Mouse (Mus musculus): Measurements from ENCODE around the gene Alkbh2. TPM values are rescaled to one million over a fixed set of nuclear protein-coding genes. Genes with fewer than 3 reads are reported as not detected.

The Alkbh2 gene
- polyA plus RNA-seq, 1 experiment: 5.2 TPM

DNA sequence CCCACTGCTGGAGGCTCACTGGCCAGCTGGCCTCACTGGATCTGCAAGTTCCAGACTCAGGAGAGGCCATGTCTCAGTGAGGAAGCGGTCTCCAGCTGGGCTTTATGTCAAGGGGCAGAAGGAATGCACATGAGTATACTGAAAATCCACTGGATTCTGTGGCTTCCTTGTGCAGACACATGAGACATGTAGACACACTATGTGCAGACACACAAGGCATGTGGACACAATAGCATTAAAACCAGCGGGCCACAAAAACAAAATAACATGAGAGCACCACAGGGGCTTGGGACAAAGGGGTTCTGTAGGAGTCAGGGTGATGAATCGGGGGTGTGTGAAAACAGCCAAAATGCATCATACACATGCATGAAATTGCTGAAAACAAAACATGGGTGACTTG lies 2.0 kb downstream of the Alkbh2 start:
- Histone ChIP-seq H3K36me3 (ENCODE audit: control insufficient read depth, insufficient read depth) (peaks cover 7% of the 10 kb centered on the region), H3K79me3 (ENCODE audit: low read depth) (no peaks in the 10 kb centered on the region), H3ac (ENCODE audit: control insufficient read depth, insufficient read length, low read depth) (no peak overlapping the region), H3K4me3 (ENCODE audit: insufficient read depth, poor library complexity, severe bottlenecking) (no peak overlapping the region), H3K79me2 (ENCODE audit: control insufficient read depth, insufficient read depth) (no peaks in the 10 kb centered on the region), H3K27me3 (ENCODE audit: control insufficient read depth, insufficient read depth, insufficient read length) (no peaks in the 10 kb centered on the region)
- TF ChIP-seq FOSL1 (IDR thresholded peaks at IDR 0.05; ENCODE audit: insufficient read depth, low read length, poor library complexity, severe bottlenecking): no peak
- TF ChIP-seq MAX (IDR thresholded peaks at IDR 0.05): no peak
- TF ChIP-seq CTCF (IDR thresholded peaks at IDR 0.05; ENCODE audit: control insufficient read depth, insufficient read depth, insufficient read length): no peak
- no peak for TF ChIP-seq USF1 (IDR thresholded peaks at IDR 0.05; ENCODE audit: low read depth)
- no peak for TF ChIP-seq MYOD1 (IDR thresholded peaks at IDR 0.05; ENCODE audit: control insufficient read depth, insufficient read length, low read depth)
- TF ChIP-seq CEBPB (IDR thresholded peaks at IDR 0.05; ENCODE audit: low read depth): no peak
- TF ChIP-seq MYOG (IDR thresholded peaks at IDR 0.05; ENCODE audit: control insufficient read depth, extremely low read depth, insufficient read length): no peak

DNA sequence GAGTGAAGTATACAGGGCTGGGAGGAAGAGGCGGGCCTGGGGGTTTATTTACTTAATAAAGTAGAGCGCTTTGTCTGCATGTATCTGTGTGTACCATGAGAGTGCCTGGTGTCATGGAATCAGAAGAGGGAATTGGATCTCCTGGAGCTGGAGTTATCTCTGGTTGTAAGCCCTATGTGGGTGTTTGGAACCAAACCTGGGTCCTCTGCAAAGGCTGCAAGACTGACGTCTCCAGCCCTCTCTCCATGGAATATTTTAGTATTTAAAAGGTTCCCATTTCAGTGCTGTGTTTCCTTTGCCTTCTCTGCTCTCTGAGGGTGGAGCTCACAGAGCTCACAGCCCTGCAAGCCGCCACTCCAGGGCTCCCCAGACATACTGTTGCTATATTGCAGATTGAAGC lies 8.2 kb downstream of the Alkbh2 start:
- Histone ChIP-seq H3K79me2 (ENCODE audit: control insufficient read depth, insufficient read depth) (no peaks in the 10 kb centered on the region), H3K4me3 (ENCODE audit: insufficient read depth, poor library complexity, severe bottlenecking) (no peak overlapping the region), H3K36me3 (ENCODE audit: control insufficient read depth, insufficient read depth) (peaks cover 8% of the 10 kb centered on the region), H3ac (ENCODE audit: control insufficient read depth, insufficient read length, low read depth) (no peak overlapping the region), H3K27me3 (ENCODE audit: control insufficient read depth, insufficient read depth, insufficient read length) (no peaks in the 10 kb centered on the region), H3K79me3 (ENCODE audit: low read depth) (no peaks in the 10 kb centered on the region)
- TF ChIP-seq CEBPB (IDR thresholded peaks at IDR 0.05; ENCODE audit: low read depth) (no peak), CTCF (IDR thresholded peaks at IDR 0.05; ENCODE audit: control insufficient read depth, insufficient read depth, insufficient read length) (no peak), MYOG (IDR thresholded peaks at IDR 0.05; ENCODE audit: control insufficient read depth, extremely low read depth, insufficient read length) (no peak), FOSL1 (IDR thresholded peaks at IDR 0.05; ENCODE audit: insufficient read depth, low read length, poor library complexity, severe bottlenecking) (no peak)

DNA sequence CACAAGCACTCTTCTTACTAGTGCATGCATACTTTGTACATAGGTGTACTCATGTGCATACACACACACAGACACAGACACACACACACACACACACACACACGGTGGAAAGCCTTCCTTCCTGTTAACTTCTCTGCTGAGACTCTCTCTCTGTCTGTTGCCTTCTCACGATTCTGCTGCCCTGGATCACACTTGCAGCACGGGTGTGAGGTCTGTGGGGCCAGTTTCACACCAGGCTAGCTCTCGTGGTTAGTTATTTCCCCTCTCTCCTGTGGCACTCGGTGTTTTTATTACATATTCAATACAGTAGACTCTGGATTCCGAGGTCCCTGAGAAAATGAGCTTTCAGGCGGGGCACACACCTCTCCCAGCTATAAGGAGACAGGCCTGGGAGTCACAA lies 11.4 kb downstream of the Alkbh2 start:
- TF ChIP-seq CTCF (IDR thresholded peaks at IDR 0.05; ENCODE audit: control insufficient read depth, insufficient read depth, insufficient read length) (no peak), FOSL1 (IDR thresholded peaks at IDR 0.05; ENCODE audit: insufficient read depth, low read length, poor library complexity, severe bottlenecking) (no peak), MYOD1 (IDR thresholded peaks at IDR 0.05; ENCODE audit: control insufficient read depth, insufficient read length, low read depth) (no peak), MYOG (IDR thresholded peaks at IDR 0.05; ENCODE audit: control insufficient read depth, extremely low read depth, insufficient read length) (no peak), MAX (IDR thresholded peaks at IDR 0.05) (no peak), CEBPB (IDR thresholded peaks at IDR 0.05; ENCODE audit: low read depth) (no peak), USF1 (IDR thresholded peaks at IDR 0.05; ENCODE audit: low read depth) (no peak)

DNA sequence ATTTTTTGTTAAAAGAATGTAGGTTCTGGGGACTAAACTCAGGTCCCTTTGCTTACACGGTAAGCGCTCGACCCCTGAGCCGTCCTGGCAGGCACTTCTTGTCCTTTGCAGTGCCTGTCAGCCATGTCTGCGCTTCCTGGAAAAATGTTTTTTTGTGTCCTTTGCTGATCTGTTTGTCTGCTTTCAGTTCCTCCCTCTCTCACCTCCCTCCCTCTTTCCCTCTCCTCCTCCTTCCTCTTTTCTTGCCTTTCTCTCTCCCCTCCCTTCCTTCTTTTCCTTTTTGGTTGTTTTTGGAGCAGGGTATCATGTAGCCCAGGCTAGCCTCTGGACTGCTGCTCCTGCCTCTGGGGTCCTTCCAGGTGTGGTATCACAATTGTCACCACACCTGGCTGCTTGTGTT lies 13.0 kb downstream of the Alkbh2 start:
- Histone ChIP-seq H3K4me3 (ENCODE audit: insufficient read depth, poor library complexity, severe bottlenecking) (no peak overlapping the region), H3K27me3 (ENCODE audit: control insufficient read depth, insufficient read depth, insufficient read length) (no peaks in the 10 kb centered on the region), H3K36me3 (ENCODE audit: control insufficient read depth, insufficient read depth) (no peaks in the 10 kb centered on the region), H3K79me3 (ENCODE audit: low read depth) (no peaks in the 10 kb centered on the region), H3ac (ENCODE audit: control insufficient read depth, insufficient read length, low read depth) (no peak overlapping the region), H3K79me2 (ENCODE audit: control insufficient read depth, insufficient read depth) (no peaks in the 10 kb centered on the region)
- TF ChIP-seq MYOG (IDR thresholded peaks at IDR 0.05; ENCODE audit: control insufficient read depth, extremely low read depth, insufficient read length) (no peak), MYOD1 (IDR thresholded peaks at IDR 0.05; ENCODE audit: control insufficient read depth, insufficient read length, low read depth) (no peak), MAX (IDR thresholded peaks at IDR 0.05) (no peak), USF1 (IDR thresholded peaks at IDR 0.05; ENCODE audit: low read depth) (no peak), FOSL1 (IDR thresholded peaks at IDR 0.05; ENCODE audit: insufficient read depth, low read length, poor library complexity, severe bottlenecking) (no peak), CEBPB (IDR thresholded peaks at IDR 0.05; ENCODE audit: low read depth) (no peak), CTCF (IDR thresholded peaks at IDR 0.05; ENCODE audit: control insufficient read depth, insufficient read depth, insufficient read length) (no peak)

More for the DNA sequence above, 11.4 kb downstream of the Alkbh2 start:
- no peaks in the 10 kb centered on the region for H3K27me3 ChIP-seq (ENCODE audit: control insufficient read depth, insufficient read depth, insufficient read length)
- H3K79me3 ChIP-seq (ENCODE audit: low read depth): no peaks in the 10 kb centered on the region
- H3K79me2 ChIP-seq (ENCODE audit: control insufficient read depth, insufficient read depth): no peaks in the 10 kb centered on the region
- H3K36me3 ChIP-seq (ENCODE audit: control insufficient read depth, insufficient read depth): peaks cover 7% of the 10 kb centered on the region
- H3K4me3 ChIP-seq (ENCODE audit: insufficient read depth, poor library complexity, severe bottlenecking): no peak overlapping the region
- no peak overlapping the region for H3ac ChIP-seq (ENCODE audit: control insufficient read depth, insufficient read length, low read depth)

DNA sequence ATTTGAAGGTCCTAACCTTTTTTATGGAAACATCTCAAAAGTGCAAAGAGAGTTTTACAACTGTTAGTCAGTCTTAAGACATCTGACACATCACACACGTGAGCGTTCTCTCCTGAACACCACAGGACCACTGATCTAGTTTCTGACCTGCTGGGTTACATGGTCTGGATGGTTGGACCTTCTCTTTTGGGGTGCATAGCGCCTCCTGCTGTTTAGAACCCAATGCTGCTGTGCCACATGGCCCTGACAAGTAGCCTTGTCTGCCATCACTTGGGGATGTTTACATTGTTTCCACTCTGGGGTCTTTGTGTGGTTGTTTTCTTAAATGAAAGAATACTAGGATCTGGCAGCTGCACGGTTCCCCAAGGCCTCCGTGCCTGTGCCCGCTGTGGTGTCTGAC lies 14.7 kb downstream of the Alkbh2 start:
- TF ChIP-seq USF1 (IDR thresholded peaks at IDR 0.05; ENCODE audit: low read depth) (no peak), CTCF (IDR thresholded peaks at IDR 0.05; ENCODE audit: control insufficient read depth, insufficient read depth, insufficient read length) (no peak), MYOD1 (IDR thresholded peaks at IDR 0.05; ENCODE audit: control insufficient read depth, insufficient read length, low read depth) (no peak), CEBPB (IDR thresholded peaks at IDR 0.05; ENCODE audit: low read depth) (no peak), MAX (IDR thresholded peaks at IDR 0.05) (no peak), FOSL1 (IDR thresholded peaks at IDR 0.05; ENCODE audit: insufficient read depth, low read length, poor library complexity, severe bottlenecking) (no peak), MYOG (IDR thresholded peaks at IDR 0.05; ENCODE audit: control insufficient read depth, extremely low read depth, insufficient read length) (no peak)
- Histone ChIP-seq H3K36me3 (ENCODE audit: control insufficient read depth, insufficient read depth) (peaks cover 15% of the 10 kb centered on the region), H3K27me3 (ENCODE audit: control insufficient read depth, insufficient read depth, insufficient read length) (no peaks in the 10 kb centered on the region), H3K79me3 (ENCODE audit: low read depth) (no peaks in the 10 kb centered on the region), H3K79me2 (ENCODE audit: control insufficient read depth, insufficient read depth) (no peaks in the 10 kb centered on the region), H3ac (ENCODE audit: control insufficient read depth, insufficient read length, low read depth) (no peak overlapping the region), H3K4me3 (ENCODE audit: insufficient read depth, poor library complexity, severe bottlenecking) (no peak overlapping the region)

DNA sequence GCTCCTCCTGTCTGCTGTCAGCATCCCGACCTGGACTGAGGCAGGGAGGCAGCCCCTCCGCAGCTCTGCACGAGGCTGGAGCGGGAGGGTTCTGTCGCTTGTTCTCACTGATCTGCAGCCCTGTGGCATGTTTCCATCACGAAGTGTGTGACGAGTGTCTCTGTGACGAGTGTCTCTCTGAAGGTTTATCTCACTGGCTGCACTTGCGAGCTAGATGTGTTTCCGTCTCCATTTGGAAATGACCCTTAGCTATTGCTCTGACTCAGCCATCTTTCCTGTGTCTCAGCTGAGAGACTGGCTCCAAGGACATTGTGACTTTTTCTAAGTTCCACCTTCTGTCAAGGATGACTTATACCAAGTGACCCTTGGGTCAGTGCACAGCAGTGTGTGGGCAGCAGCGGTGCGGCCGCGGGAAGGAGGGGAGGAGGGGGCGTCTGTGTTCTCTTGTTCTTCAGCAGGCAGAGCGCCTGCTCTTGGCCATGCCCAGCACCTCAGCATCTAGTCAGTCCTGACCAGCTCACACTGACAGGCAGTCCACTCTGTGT lies 21.6 kb downstream of the Alkbh2 start:
- peaks cover 24% of the 10 kb centered on the region for H3K36me3 ChIP-seq (ENCODE audit: control insufficient read depth, insufficient read depth)
- H3K4me3 ChIP-seq (ENCODE audit: insufficient read depth, poor library complexity, severe bottlenecking): no peak overlapping the region
- H3K79me2 ChIP-seq (ENCODE audit: control insufficient read depth, insufficient read depth): peaks cover 9% of the 10 kb centered on the region
- no peaks in the 10 kb centered on the region for H3K27me3 ChIP-seq (ENCODE audit: control insufficient read depth, insufficient read depth, insufficient read length)
- TF ChIP-seq FOSL1 (IDR thresholded peaks at IDR 0.05; ENCODE audit: insufficient read depth, low read length, poor library complexity, severe bottlenecking): no peak
- TF ChIP-seq USF1 (IDR thresholded peaks at IDR 0.05; ENCODE audit: low read depth): no peak
- no peak for TF ChIP-seq MYOG (IDR thresholded peaks at IDR 0.05; ENCODE audit: control insufficient read depth, extremely low read depth, insufficient read length)
- no peak for TF ChIP-seq CTCF (IDR thresholded peaks at IDR 0.05; ENCODE audit: control insufficient read depth, insufficient read depth, insufficient read length)
- TF ChIP-seq MAX (IDR thresholded peaks at IDR 0.05): no peak
- no peak for TF ChIP-seq MYOD1 (IDR thresholded peaks at IDR 0.05; ENCODE audit: control insufficient read depth, insufficient read length, low read depth)
- TF ChIP-seq CEBPB (IDR thresholded peaks at IDR 0.05; ENCODE audit: low read depth): no peak
- no peak overlapping the region for H3ac ChIP-seq (ENCODE audit: control insufficient read depth, insufficient read length, low read depth)
- H3K79me3 ChIP-seq (ENCODE audit: low read depth): no peaks in the 10 kb centered on the region
